Mouse (Mus musculus): ENCODE data around the gene Mthfd1. TPM values are rescaled to one million over a fixed set of nuclear protein-coding genes. Genes with fewer than 3 reads are reported as not detected.

Gene Mthfd1
- polyA plus RNA-seq, 1 experiment from 2014 or later = 102 TPM

GRCm38 (mm10) chr12:76308436-76308835 is 53.3 kb downstream of the Mthfd1 start:
- ATAC-seq = no peak
- H3K4me3 ChIP-seq (replicated peaks) = no peak overlapping the region
- no peak overlapping the region for H3K9ac ChIP-seq
- no peaks in the 10 kb centered on the region for H3K9me3 ChIP-seq
- no peaks in the 10 kb centered on the region; the same call in 1 of the 2 replicates for H3K36me3 ChIP-seq
- H3K4me1 ChIP-seq (replicated peaks) = peaks cover 13% of the 10 kb centered on the region; the same call in 1 of the 2 replicates
- H3K27ac ChIP-seq = peak overlapping the region; percentile 66
- no peaks in the 10 kb centered on the region for H3K27me3 ChIP-seq (replicated peaks)
- WGBS = 80% methylated on average over 5 of the region's 5 CpGs
- H3K4me2 ChIP-seq (replicated peaks) = no peak overlapping the region

- peaks cover 13% of the 10 kb centered on the region; the same call in 1 of the 2 replicates for H3K4me1 ChIP-seq (replicated peaks)
- no peaks in the 10 kb centered on the region; the same call in 1 of the 2 replicates for H3K36me3 ChIP-seq
- H3K27ac ChIP-seq = no peak overlapping the region
- H3K9me3 ChIP-seq = no peaks in the 10 kb centered on the region
- WGBS = 62% methylated on average over 6 of the region's 6 CpGs
- no peak for ATAC-seq
- no peak overlapping the region for H3K9ac ChIP-seq
- H3K27me3 ChIP-seq (replicated peaks) = no peaks in the 10 kb centered on the region
- no peak overlapping the region for H3K4me2 ChIP-seq (replicated peaks)
- H3K4me3 ChIP-seq (replicated peaks) = no peak overlapping the region
These were observed 54.9 kb downstream of the Mthfd1 start for GRCm38 (mm10) chr12:76310007-76310406.

DNA sequence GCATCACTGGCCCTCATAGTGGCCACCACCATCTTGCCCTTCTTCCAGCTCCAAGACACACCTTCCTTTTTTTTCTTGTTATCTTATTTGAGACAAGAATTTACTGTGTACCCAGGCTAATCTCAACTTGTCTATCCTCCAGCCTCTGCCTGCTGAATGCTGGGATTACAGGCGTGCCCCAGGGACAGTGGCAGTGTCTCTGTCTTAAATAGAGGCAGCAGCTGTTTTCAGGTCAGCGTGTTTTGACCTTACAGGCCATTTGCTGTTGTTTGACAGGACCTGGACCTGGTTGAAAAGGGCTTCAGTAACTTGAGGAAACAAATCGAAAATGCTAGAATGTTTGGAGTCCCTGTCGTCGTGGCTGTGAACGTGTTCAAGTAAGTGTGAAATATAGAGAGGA is 55.5 kb downstream of the Mthfd1 start:
- H3K27ac ChIP-seq = no peak overlapping the region
- H3K9me3 ChIP-seq = no peaks in the 10 kb centered on the region
- H3K36me3 ChIP-seq = no peaks in the 10 kb centered on the region; the same call in 1 of the 2 replicates

GRCm38 (mm10) chr12:76311227-76311626 is 56.1 kb downstream of the Mthfd1 start:
- Histone ChIP-seq H3K36me3 (no peaks in the 10 kb centered on the region; the same call in 1 of the 2 replicates), H3K4me3 (replicated peaks) (no peak overlapping the region), H3K4me1 (replicated peaks) (peaks cover 13% of the 10 kb centered on the region; the same call in 1 of the 2 replicates), H3K27me3 (replicated peaks) (no peaks in the 10 kb centered on the region), H3K27ac (0 out of 2 replicates have a peak overlapping the region, but pooled peaks have one; percentile 20), H3K4me2 (replicated peaks) (no peak overlapping the region), H3K9ac (no peak overlapping the region), H3K9me3 (no peaks in the 10 kb centered on the region)
- WGBS = 87% methylated on average over 9 of the region's 9 CpGs
- ATAC-seq = no peak

More for the DNA sequence above, 55.5 kb downstream of the Mthfd1 start:
- WGBS = 57% methylated on average over 6 of the region's 6 CpGs
- no peak overlapping the region for H3K9ac ChIP-seq
- no peaks in the 10 kb centered on the region for H3K27me3 ChIP-seq (replicated peaks)
- no peak overlapping the region for H3K4me2 ChIP-seq (replicated peaks)
- peaks cover 13% of the 10 kb centered on the region; the same call in 1 of the 2 replicates for H3K4me1 ChIP-seq (replicated peaks)
- no peak overlapping the region for H3K4me3 ChIP-seq (replicated peaks)
- ATAC-seq = no peak

GRCm38 (mm10) chr12:76311951-76312350 is 56.9 kb downstream of the Mthfd1 start:
- Histone ChIP-seq H3K4me3 (replicated peaks) (no peak overlapping the region), H3K4me1 (replicated peaks) (peaks cover 8% of the 10 kb centered on the region; the same call in 1 of the 2 replicates), H3K9ac (no peak overlapping the region), H3K27me3 (replicated peaks) (no peaks in the 10 kb centered on the region), H3K36me3 (no peaks in the 10 kb centered on the region), H3K27ac (0 out of 2 replicates have a peak overlapping the region, but pooled peaks have one; percentile 20), H3K9me3 (no peaks in the 10 kb centered on the region), H3K4me2 (replicated peaks) (no peak overlapping the region)
- peak; percentile 50 for ATAC-seq
- WGBS = 75% methylated on average over 8 of the region's 8 CpGs

GRCm38 (mm10) chr12:76318282-76319212 is 63.4 kb downstream of the Mthfd1 start:
- peak; percentile 57 for ATAC-seq
- H3K36me3 ChIP-seq = 0 out of 2 replicates have a peak, but pooled peaks cover 4% of the 10 kb centered on the region
- WGBS = 28% methylated on average over 9 of the region's 9 CpGs

DNA sequence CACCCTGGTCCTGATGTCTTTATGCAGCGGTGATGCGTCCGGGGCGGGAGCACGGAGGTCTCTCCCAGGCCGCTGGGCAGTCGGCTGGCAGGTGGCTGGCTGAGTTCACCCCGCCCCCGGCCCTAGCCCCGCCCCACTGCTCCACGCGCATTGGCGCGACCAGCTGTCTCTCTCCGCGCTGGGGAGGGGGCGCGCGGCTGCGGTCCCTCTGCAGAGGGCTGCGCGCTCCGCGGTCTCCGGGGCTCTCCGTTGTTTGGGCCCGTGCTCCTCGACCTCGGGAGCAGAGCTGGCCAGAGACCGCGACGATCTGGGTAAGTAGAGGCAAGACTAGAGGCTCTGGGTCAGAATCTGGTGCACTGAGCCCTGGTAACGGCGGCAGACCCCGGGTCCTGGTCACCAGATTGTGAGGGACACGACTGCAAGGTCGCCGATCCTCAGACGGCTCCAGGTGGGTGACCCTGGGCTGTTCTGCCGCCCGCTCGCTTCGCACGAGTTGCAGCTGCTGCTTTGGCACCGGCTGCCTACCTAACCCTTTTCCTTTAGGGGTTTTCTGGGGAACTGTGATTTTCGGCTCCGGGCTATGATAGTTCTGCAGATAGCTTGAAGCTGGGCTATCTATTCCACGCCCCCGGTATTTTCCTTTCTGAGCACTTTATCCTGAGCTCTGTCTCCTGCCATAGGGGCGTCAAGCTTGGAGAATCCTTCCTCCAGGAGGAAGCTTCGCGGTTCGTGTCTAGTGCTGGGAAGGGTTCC is 69.8 kb downstream of the Mthfd1 start, which contains the start of gene Akap5:
Akap5 (plus strand) TSS at position 213 of the 753 bp plus-strand sequence.
- Histone ChIP-seq H3K4me1 (replicated peaks) (0 out of 2 replicates have a peak, but pooled peaks cover 3% of the 10 kb centered on the region), H3K9ac (peak within 1 kb of the TSS; percentile 56), H3K27ac (no peak within 1 kb of the TSS), H3K4me2 (replicated peaks) (peak within 1 kb of the TSS; percentile 98), H3K36me3 (0 out of 2 replicates have a peak, but pooled peaks cover 4% of the 10 kb centered on the region), H3K9me3 (no peaks in the 10 kb centered on the region), H3K4me3 (replicated peaks) (peak within 1 kb of the TSS; percentile 59), H3K27me3 (replicated peaks) (no peaks in the 10 kb centered on the region)
- under 1% methylated on average over 53 of the region's 53 CpGs for WGBS
- peak; percentile 96 for ATAC-seq

More at GRCm38 (mm10) chr12:76318282-76319212, 63.4 kb downstream of the Mthfd1 start:
- Histone ChIP-seq H3K27ac (peak overlapping the region; percentile 36; the same call in 1 of the 2 replicates), H3K4me2 (replicated peaks) (no peak overlapping the region), H3K27me3 (replicated peaks) (no peaks in the 10 kb centered on the region), H3K9ac (no peak overlapping the region), H3K4me1 (replicated peaks) (no peaks in the 10 kb centered on the region), H3K9me3 (no peaks in the 10 kb centered on the region), H3K4me3 (replicated peaks) (no peak overlapping the region)

GRCm38 (mm10) chr12:76326437-76327220 is 71.5 kb downstream of the Mthfd1 start:
- no peaks in the 10 kb centered on the region for H3K27me3 ChIP-seq (replicated peaks)
- 0 out of 2 replicates have a peak, but pooled peaks cover 3% of the 10 kb centered on the region for H3K4me1 ChIP-seq (replicated peaks)
- H3K9ac ChIP-seq = no peak overlapping the region
- H3K9me3 ChIP-seq = no peaks in the 10 kb centered on the region
- H3K4me2 ChIP-seq (replicated peaks) = no peak overlapping the region
- H3K36me3 ChIP-seq = no peaks in the 10 kb centered on the region
- H3K4me3 ChIP-seq (replicated peaks) = no peak overlapping the region
- no peak for ATAC-seq
- no peak overlapping the region for H3K27ac ChIP-seq
- 90% methylated on average over 23 of the region's 23 CpGs for WGBS

DNA sequence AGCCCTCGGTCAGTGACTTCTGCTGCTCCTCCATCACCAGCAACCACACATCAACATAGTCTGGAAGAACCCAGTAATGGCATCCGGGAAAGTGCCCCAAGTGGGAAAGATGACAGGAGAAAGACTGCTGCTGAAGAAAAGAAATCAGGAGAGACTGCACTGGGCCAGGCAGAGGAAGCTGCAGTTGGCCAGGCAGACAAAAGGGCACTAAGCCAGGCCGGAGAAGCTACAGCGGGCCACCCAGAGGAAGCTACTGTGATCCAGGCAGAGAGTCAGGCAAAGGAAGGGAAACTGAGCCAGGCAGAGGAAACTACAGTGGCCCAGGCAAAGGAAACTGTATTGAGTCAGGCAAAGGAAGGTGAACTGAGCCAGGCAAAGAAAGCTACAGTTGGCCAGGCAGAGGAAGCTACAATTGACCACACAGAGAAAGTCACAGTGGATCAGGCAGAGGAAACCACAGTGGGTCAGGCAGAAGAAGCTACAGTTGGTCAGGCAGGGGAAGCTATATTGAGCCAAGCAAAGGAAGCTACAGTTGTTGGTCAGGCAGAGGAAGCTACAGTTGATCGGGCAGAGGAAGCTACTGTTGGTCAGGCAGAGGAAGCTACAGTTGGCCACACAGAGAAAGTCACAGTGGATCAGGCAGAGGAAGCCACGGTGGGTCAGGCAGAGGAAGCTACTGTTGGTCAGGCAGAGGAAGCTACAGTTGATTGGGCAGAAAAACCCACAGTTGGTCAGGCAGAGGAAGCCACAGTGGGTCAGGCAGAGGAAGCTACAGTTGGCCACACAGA is 73.7 kb downstream of the Mthfd1 start:
- H3K27ac ChIP-seq = no peak overlapping the region

DNA sequence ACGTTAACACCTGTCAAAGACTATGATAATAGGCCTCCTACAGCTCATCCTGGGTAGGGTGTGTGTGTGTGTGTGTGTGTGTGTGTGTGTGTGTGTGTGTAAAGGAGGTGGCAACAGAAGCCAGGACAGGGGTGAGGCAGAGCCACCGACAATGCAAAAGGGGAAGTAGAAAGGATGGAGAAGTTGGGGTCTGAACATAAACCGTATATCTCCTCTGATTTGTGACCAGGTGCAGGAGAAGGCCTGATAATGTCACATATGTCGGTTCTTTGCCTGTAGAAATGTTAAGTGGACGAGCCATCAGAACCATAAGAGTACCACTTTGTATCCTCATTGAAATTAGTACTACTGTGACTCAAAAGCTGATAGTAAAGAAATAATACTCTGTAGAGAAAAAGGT is 78.6 kb downstream of the Mthfd1 start:
- 93% methylated on average over 5 of the region's 5 CpGs for WGBS
- H3K9me3 ChIP-seq = no peaks in the 10 kb centered on the region
- H3K27me3 ChIP-seq (replicated peaks) = no peaks in the 10 kb centered on the region
- H3K27ac ChIP-seq = no peak overlapping the region
- no peak overlapping the region for H3K9ac ChIP-seq
- ATAC-seq = no peak
- H3K4me1 ChIP-seq (replicated peaks) = no peaks in the 10 kb centered on the region
- no peaks in the 10 kb centered on the region for H3K36me3 ChIP-seq
- no peak overlapping the region for H3K4me2 ChIP-seq (replicated peaks)
- no peak overlapping the region for H3K4me3 ChIP-seq (replicated peaks)

More for the DNA sequence above, 73.7 kb downstream of the Mthfd1 start:
- Histone ChIP-seq H3K36me3 (no peaks in the 10 kb centered on the region), H3K9ac (no peak overlapping the region), H3K4me3 (replicated peaks) (no peak overlapping the region), H3K27me3 (replicated peaks) (no peaks in the 10 kb centered on the region), H3K9me3 (no peaks in the 10 kb centered on the region), H3K4me1 (replicated peaks) (0 out of 2 replicates have a peak, but pooled peaks cover 3% of the 10 kb centered on the region), H3K4me2 (replicated peaks) (no peak overlapping the region)
- no peak for ATAC-seq
- WGBS = 85% methylated on average over 6 of the region's 6 CpGs

DNA sequence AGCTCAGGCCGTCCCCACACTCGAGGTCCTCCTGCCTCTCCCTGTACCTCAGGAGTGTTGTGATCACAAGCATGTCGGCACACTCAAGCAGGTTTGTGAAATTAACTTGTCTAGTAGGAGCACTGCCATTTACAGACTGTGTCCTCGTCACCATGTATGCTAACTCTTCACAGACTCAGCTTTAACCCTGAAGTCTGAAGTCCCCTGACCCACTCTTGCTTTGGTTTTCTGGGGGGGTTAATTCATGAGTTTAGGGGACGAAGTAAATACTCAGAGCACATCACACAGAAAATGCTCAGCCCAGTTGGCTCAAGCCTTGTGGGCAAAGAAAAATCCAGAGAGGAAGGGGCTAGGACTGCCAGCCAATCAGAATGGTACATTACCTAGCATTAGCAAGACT is 80.5 kb downstream of the Mthfd1 start:
- Histone ChIP-seq H3K27ac (no peak overlapping the region), H3K4me1 (replicated peaks) (no peaks in the 10 kb centered on the region), H3K9ac (no peak overlapping the region), H3K36me3 (no peaks in the 10 kb centered on the region), H3K9me3 (no peaks in the 10 kb centered on the region), H3K4me3 (replicated peaks) (no peak overlapping the region), H3K4me2 (replicated peaks) (no peak overlapping the region), H3K27me3 (replicated peaks) (no peaks in the 10 kb centered on the region)
- WGBS = 82% methylated on average over 5 of the region's 5 CpGs
- ATAC-seq = no peak
